Mouse (Mus musculus): ENCODE measurements around the gene Cdh13.
A peak's percentile ranks its signal among the peaks of the same experiment; 100 is the strongest.

Gene Cdh13

DNA sequence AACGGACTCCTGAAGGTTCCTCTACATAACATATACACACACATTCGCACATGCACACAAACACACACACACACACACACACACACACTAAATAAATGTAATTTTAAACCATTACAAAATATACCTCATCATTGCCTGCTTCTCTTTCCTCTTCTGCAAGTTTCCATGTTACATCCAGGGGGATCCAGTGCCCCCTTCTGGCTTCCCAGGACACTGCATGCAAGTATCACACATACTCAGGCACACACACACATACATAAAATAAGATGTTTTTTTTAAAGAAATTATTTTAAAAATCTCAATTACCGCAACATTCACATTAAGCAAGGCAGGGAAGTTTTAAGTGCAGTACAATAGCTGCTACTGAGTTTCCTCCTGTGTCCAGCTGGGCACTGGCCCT is 970.8 kb downstream of the Cdh13 start:
- no peak for DNase-seq (ENCODE audit: low spot score)

DNA sequence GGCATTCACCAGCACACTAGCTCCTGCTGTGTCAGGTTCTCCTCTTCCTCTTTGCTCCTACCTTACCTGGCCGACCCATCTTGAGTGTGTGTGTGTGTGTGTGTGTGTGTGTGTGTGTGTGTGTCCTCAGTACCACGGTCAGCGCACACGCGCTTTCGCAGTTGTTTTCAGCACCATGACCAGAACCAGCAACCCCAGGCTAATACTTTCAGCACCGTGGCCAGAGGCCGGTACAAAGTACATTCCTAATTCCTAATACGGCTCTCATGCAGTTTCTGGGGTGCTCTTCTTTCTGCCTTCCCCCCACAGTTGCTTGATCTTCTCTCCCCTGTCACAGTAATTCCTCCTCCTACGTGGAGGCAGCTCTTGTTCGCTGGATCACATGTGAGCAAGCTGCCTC is 975.1 kb downstream of the Cdh13 start:
- peak; percentile 27 for DNase-seq (ENCODE audit: low spot score)

DNA sequence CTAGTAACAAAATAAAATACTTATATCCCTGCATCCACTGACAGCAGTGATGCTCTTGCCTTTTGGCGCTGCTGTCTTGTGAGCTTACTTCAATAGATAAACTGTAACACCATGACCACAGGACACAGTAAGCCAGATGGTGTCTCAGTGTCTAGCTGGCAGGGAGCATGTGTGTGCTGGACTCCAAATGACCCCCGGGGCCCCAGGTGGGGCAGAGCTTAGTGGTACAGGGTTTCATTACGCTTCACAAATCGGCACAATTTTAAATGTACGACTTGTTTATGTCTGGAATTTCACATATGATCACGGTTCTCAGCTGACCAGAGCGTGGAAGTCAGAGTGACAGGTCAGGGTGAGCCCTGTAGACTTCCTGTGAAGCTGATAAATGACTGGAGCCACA is 980.2 kb downstream of the Cdh13 start:
- no peak for DNase-seq (ENCODE audit: low spot score)

DNA sequence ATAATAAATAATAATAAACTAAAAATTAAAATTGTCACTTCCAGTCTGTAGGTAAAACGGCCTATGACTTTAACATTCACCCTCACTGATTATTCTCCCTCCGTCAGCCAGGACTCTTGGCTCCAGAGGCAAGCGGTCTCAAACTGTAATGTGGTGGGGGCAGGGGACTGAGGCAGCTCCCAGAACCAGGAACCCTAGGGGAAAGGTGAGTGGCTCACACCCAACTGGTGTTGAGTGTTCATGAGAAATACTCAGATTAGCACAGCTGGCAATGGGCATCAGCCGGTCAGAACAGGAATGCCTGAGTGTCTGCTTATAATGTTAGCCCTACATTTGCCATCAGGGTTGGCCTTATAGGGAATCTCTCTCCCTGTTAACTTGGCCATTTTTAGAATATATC is 982.8 kb downstream of the Cdh13 start:
- peak; percentile 18 for DNase-seq (ENCODE audit: low spot score)

DNA sequence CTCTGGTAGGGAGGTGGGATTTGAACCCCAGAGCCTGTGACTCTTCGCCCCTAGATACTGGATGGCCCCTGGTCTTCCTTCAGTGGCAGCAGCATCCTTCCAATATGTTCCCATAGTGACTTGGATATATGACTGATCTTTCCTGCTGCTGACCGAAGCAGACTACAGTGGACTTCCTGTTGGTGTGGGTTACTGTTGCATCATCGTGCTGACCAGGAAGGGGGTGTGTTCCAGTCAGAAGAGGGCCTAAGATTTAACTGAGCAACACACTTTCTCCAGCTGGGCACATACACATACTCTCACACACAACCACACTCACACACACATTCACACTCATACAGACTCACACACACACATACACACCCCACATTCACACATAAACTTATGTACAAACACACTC is 986.0 kb downstream of the Cdh13 start:
- DNase-seq (ENCODE audit: low spot score): no peak

DNA sequence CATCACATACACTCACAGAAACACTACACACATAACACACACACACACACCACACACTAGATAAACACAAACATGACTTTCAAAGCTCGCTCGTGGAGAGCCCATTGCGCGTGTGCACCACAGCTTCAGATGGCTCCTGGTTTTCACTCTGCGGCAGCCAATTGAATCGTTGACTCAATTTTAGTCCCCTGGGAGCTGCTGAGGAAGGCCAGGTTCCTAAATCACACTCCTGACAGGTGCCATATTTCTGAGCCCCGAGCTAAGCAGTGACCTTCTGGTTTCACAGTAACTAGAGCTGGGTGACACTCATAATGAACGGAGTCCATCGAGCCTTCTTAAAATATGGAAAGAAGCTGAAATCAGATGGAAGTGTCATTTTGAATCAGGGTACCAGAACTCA is 986.8 kb downstream of the Cdh13 start:
- no peak for DNase-seq (ENCODE audit: low spot score)

DNA sequence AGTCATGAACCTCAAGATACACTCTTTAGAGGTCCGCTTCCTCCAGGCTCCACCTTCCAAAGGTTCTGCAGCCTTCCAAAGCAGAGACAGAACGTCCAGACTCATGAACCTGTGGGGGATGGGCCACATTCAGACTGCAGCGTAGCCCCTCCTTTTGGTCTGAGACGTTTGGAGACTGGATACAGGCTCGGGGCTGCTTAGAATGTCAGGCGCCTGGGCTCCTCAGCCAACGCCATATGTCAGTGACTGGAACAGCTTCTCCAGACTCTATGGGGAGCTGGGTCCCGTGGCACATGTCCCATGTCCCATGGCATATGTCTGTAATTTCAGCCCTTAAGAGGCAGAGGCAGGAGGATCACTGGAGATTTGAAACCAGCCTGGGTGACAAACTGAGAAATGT is 989.4 kb downstream of the Cdh13 start:
- no peak for DNase-seq (ENCODE audit: low spot score)

DNA sequence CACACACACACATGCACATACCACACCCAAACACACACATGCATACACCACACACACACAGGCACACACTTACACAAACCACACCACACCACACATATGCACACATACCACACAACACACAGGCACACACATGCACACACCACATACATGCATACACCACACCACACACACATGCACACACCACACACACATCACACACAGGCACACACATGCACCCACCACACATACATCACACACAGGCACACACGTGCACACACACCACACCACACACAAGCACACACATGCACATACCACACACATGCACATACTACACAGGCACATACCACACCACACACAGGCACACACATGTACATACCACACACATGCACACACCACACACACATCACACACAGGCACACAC is 991.9 kb downstream of the Cdh13 start:
- DNase-seq (ENCODE audit: low spot score): no peak

DNA sequence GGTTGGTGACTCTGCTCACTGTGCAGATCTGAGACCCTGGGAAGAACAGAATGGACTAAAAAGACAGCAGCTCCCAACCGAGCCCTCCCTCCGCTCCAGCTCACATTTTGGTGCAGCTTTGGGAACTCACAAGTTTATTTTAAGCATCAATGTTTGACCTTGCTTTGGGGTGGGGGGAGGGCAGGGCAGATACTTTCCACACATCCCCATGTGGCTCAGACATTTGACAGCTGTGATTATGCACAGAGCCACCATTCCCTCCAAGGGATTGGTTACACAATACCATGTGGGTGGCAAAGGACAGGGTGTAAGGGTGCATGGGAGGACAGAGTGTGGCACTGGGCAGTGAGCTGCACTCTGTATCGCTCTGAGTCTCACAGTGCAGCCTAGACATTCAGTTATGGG is 993.5 kb downstream of the Cdh13 start:
- peak; percentile 4 for DNase-seq (ENCODE audit: low spot score)

DNA sequence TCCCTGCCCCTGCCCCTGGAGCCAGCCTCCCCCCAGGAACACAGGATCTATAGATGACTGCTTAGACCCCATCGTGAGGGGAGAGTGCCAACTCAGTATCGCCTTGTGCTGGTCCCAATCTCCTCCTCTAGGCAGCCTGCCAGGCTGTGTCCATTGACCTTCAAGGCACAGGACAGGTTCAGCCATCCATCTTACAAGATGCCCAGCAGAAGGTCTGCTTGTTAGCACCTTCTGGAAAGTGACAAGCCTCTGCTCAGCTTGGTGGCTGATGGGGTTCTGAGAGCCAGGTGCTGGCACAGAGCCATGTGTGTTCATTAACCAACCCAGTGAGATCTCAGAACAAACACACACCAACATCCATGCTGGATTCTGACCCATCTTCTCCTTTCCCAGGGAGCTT is 998.2 kb downstream of the Cdh13 start:
- DNase-seq (ENCODE audit: low spot score): no peak

DNA sequence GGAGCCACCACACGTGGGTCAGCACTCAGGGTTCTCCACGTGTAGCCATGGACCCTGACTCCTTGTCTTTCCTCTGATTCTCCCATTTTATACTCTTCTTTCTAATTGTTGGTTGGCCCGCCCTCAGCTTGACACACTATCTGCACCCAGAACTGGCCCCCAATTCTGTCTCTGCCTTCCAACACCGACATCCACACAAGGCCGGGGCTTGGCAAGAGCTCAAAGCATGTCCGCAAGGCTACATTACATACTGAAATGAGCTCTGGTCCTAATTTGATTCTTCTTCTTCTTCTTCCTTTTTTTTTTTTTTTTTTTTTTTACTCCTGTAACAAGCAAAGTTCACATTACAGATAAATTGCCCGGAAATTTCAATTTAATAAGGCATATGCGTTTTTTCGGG is 1001.0 kb downstream of the Cdh13 start:
- no peak for DNase-seq (ENCODE audit: low spot score)

DNA sequence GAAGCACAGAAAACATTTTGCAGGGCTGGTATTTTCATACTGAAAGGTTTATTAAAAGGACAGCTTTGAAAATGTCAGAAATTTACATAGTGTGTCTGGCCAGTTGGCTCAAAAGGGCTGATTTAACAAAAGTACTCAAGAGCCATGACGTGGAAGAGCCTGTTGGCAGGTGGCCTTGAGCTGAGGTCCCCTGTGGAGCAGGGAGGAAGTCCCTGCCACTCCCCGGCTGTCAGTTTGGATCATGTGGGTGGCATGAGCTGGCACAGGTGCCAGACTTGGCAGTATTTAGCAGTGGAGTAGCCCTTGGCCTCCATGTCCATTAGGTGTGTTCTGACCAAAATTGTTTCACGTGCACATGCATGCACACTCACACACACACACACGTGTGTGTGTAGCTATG is 1001.4 kb downstream of the Cdh13 start:
- no peak for DNase-seq (ENCODE audit: low spot score)

DNA sequence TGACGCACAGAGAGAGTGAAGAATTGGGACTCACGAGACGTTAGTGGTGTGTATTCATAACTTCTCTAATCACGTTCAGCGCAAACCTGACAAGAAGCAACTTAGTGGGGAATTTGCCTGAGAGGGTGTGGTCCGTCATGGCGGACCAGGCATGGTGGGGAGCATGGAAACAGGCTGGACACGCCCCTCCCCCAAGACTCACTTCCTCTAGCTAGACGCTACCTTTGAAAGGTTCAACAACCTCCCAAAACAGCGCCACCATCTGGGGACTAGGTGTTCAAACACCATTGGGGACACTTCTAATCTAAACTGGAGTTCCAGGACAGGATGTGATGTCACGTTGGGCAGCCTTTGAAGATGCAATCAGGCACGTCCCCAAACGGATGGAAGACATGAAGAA is 1011.9 kb downstream of the Cdh13 start:
- no peak for DNase-seq (ENCODE audit: low spot score)

DNA sequence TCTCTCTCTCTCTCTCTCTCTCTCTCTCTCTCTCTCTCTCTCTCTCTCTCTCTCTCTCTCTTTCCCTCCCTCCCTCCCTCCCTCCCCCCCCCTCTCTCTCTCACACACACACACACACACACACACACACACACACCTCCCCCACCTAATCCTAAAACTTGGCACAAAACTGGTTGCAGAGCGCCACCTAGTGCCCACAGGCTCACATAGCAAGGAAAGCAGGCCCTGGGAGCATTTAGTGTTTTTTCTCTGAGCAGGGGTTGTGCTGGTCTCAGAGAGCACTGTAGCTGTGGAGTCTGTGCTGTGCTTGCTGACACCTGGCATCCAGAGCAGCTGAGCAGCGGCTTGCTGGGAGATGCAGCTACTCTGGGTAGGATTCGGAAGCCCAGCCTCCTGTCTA is 1014.2 kb downstream of the Cdh13 start:
- DNase-seq (ENCODE audit: low spot score): peak; percentile 24

DNA sequence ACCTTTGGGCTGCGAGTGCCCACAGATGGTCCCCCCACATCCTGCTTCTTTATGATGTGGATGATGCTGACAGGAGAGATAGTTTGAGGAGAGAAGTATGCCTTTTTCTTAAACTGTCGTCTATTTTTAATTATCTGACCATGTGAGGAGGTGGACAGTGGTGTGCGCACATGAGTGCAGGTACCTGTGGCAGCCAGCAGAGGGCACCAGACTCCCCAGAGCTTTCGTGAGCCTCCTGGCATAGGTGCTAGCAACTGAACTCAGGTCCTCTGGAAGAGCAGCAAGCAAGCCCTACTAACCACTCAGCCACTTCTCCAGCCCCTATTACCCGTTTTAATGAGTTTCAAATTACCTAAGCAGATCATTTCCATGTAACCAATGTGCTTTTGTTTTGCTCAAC is 1016.8 kb downstream of the Cdh13 start:
- no peak for DNase-seq (ENCODE audit: low spot score)

DNA sequence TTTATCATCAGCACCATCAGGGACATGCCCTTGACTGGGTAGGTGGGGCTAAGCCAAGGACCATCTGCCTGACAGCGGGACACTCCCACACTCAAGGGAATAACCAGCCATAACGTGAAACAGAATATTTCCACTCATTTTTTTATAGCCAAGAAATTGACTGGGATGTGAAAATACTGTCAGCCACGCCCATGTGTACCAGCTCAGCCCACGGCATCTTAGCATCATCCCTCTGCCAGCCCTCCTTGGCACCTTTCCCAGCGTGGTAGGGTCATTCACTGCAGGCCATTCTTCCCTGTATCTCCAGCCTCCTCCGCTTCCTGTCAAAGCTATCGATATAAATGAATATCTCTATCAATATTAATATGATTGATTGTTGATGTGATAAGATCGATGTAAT is 1020.7 kb downstream of the Cdh13 start:
- DNase-seq (ENCODE audit: low spot score): no peak

DNA sequence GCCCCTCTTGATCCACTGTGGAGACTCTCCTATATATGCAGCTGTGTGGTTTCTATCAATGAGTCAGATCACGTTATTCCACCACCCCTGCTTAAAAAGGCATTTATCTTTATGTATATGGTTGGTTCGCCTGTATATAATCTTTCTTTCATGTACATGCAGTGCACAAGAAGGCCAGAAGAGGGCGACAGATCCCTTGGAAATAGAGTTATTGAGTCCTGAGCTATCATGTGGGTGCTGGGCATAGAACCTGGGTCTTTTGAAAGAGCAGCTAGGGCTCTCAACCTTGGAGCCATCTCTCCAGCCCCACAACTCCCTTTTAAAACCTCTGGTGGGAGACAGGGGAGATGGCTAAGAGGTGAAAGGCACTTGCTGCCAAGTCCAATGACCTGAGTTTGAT is 1027.9 kb downstream of the Cdh13 start:
- peak; percentile 3 for DNase-seq (ENCODE audit: low spot score)

DNA sequence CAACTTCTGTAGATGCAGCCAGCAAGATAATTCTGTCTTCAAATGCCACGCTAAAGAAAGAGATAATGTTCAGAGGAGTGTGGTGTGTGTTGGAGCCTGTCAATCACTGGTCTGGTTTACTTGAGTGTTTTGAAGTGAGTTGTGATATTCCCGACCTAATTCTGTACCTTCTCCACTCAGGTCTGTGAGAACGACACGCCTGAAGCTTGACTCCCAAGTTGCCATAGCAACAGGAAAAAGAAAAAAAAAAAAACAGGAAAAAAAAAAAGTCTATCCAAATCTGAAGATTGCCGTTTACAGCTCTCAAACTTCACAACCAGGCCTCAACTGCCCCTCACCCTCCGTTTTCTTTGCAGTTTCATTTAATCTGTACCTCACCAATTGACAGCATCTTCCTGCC is 1039.7 kb downstream of the Cdh13 start:
- no peak for DNase-seq (ENCODE audit: low spot score)

DNA sequence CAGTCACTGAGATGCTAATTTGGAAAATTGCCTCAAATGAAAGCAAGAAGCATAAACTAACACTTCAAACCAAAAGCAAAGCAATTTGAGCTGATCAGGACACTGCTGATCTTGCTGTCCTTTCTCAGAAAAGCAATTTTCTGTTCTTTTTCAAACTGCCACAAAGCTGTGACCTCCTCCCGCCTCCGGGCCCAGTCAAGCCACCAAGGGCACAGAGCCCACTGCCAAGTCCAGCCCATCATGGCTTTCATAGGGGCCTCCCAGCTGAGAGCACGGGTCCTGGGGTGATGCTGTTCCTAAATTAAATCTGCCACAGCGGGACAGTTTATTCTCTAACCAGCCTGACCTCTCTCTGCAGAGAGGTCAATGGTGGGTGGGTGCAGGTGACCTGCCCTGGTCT is 1056.0 kb downstream of the Cdh13 start:
- no peak for DNase-seq (ENCODE audit: low spot score)

DNA sequence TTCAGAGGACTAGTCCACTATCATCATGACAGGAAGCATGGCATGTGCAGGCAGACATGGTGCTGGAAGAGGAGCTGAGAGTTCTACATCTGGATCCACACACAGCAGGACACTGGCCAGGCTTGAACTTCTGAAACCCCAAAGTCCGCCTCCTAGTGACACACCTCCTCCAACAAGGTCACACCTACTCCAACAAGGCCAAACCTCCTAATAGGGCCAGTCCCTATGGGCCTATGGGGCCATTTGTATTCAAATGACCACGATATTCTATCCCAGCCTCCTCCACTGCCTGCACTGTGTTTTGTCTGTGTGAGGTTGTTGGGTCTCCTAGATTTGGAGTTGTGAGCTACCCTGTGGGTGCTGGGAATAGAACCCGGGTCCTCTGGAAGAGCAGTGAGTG is 1060.1 kb downstream of the Cdh13 start:
- DNase-seq (ENCODE audit: low spot score): peak; percentile 29

DNA sequence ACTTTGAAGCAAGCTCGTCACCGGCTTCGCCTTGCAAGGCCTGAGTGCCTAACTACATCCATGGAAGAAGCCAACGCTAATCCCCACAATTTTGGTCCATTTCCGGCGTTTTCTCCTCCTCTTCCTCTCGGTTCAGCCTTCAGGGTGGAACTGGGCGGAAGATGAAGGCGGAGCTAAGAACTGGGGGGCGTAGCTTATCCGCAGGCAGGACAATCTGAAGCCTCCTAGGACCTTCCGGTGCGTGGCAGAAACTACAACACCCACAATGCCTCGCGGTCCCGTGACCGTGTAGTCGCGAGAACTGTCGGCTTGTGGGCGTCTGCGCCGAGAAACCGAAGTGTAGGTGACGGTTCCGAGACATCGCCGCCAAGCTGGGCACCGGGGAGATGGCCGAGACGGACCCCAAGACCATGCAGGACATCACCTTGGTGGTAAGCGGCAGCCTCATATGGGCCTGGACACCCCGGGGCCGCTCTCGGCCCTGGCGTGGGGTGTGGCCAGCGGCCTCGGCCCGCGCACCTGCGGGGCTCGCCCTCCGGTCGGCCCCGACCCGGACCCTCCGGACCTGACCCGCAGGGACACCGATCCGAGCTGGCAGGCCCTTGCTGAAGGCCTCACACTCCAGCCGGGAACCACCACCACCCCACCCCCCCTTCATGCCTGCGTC is 1060.8 kb downstream of the Cdh13 start, which contains the start of gene Hsbp1:
Hsbp1 (plus strand) TSS at position 299 of the 667 bp plus-strand sequence.
- peak; percentile 96 for DNase-seq (ENCODE audit: low spot score)

DNA sequence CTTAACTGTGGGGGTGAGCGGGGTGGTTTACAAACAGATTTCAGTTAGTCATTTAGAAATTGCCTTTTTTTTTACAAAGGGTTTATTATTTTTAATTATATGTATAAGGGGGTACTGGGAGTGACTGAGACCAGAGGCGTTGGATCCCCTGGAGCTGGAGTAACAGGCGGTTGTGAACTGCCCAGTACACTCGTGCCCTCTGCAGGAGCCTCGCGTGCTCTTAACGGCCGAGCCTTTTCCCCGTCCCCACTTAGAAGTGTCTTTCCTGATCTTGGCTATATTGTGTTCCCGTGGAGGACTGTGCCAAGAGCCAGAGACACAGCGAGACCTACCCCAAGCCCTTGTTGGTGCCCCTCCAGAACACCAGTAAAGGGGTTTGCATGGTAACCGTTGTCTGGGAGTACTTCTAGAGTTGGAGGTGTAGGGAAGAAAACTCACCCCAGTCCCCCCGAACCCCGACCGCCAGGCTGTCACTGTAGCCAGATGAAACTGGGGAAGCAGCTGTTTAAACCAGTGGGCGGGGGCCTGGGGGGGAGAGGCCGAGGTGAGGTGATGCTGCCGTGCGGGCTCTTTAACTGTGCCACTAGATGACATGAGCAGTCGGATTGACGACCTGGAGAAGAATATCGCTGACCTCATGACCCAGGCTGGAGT is 1061.6 kb downstream of the Cdh13 start:
- no peak for DNase-seq (ENCODE audit: low spot score)

DNA sequence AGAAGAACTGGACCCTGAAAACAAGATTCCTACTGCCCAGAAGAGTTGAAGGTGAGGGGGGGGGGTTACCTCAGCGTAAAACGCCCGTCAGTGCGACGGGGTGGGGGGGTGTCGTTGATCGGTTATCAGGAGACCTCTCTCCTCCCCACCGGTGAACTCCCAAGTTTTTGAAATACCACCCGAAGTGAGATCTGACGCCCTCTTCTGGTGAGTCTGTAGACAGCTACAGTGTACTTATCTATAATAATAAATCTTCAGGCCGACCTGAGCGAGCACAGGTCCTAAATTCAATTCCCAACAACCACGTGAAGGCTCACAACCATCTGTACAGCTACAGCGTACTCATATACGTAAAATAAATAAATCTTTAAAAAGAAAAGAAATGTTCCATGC is 1062.1 kb downstream of the Cdh13 start:
- DNase-seq (ENCODE audit: low spot score): no peak

DNA sequence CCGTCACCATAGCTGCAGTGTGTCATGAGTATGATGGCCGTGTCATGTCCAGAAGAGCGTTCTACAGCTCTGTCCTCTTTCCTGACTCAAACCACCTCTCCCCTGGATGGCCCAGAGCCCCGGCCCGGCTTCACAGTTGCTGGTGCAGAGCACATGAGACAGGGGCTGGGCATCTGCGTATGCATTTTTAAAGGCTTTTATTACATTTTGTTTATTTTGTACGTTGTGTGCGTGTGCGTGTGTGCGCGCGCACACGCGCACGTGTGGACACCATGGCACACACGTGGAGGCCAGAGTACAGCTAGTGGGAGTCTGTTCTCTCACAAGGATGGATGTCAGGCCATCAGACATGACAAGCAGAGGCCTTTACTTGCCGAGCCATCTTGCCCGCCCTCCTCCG is 1068.1 kb downstream of the Cdh13 start:
- DNase-seq (ENCODE audit: low spot score): no peak
